Mouse (Mus musculus) lung, postnatal 14 days (tissue): ENCODE data around the gene Map4.

ENCODE experiments used
- DNase-seq: peaks from one replicate; pipeline ENCODE4 v3.0.0; 2021

The Map4 gene

DNA sequence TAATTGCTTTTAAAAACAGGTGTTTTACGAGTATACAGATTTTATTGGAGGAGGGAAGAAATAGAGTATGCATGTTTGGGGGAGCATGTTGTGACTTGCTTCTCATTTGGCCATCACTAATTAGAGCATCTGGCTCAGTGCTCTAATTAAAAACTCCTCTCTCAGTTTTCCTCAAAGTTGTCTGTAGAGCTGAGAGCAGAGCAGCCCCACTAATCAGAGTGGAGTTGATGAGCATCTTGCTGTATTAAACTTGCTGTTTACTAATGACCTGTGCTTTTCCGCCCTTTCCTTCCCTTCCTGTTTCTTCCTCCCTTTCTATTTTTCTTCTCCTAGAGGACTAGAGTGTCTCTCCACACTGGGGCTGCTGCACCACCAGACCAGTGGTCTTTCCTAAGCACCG lies 71.2 kb downstream of the Map4 start:
- DNase-seq = no peak

DNA sequence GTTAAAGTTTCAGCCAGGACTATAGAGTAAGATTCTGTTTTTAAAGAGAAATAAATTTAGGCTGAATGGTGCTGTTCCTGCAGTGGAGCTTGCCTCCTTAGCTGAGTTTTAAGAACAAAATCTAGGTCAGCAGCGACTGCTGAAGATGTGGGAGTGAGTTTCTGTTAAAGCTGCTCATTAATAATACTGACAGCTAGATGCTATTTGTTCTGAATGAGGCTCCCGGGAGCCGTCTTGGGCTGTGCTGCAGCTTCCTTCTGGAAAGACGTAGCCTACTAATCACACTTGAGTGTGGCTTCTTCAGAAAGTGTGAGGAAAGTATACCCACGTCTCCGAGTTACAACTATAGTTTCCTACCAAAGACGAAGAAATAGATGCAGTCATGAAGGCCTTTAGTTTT lies 88.0 kb downstream of the Map4 start:
- no peak for DNase-seq

DNA sequence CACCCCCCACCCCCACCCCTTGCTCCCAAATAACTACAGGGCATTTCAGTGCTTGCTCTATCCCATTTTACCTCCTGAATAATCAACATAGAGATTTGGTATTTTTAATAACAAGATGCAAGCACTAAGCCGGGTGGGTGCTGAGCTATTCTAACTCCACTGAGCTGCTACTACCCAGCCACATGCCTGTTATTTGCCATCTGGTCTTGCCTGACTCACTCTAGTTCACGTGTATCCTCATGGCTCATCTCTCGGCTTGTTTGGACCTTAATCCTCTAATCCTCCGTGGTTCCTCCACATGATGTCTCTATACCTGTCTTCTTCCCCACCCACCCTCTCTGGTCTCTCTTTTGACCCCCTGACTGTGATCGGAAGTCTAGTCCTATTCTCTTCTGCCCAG lies 89.1 kb downstream of the Map4 start:
- DNase-seq = no peak

DNA sequence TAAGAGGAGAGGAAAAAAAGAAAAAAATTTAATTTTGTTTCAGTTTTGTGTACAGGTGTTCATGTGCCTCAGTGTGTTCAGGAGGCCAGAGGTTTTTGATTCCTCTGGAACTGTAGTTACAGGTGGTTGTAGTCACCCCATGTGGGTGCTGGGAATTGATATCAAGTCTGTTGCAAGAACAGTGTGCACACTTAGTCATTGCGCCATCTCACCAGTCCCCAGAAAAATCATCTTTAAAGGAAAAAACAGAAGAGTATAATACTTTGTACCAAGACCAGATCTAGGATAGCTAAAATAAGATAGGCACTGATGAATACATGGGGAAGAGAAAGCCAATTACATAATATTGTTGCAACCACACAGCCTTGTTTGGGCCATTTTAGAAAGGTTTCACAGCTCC lies 90.2 kb downstream of the Map4 start:
- no peak for DNase-seq

DNA sequence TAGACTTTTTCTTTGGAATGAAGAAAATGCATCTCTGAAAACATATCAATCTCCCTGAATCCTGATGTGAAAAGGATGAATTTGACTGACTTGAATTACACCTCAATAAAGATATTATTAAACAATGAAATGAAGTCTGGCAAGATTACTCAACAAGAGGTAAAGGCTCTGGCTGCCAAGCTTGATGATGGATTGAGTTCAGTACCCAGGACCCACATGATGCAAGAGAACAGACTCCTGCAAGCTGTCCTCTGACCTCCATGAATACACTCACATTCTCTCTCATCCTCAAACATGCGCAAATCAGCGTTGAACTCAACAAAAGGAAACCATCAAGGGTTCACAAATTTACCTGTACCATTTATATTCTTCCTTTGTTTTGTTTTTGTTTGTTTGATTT lies 90.9 kb downstream of the Map4 start:
- DNase-seq = no peak

DNA sequence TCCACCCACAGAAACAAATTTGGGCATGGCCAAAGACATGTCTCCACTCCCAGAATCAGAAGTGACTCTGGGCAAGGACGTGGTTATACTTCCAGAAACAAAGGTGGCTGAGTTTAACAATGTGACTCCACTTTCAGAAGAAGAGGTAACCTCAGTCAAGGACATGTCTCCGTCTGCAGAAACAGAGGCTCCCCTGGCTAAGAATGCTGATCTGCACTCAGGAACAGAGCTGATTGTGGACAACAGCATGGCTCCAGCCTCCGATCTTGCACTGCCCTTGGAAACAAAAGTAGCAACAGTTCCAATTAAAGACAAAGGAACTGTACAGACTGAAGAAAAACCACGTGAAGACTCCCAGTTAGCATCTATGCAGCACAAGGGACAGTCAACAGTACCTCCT lies 103.8 kb downstream of the Map4 start:
- no peak for DNase-seq

GRCm38 (mm10) chr9:110037895-110038294 lies 106.6 kb downstream of the Map4 start:
- DNase-seq = no peak

GRCm38 (mm10) chr9:110038485-110038884 lies 107.2 kb downstream of the Map4 start:
- no peak for DNase-seq

DNA sequence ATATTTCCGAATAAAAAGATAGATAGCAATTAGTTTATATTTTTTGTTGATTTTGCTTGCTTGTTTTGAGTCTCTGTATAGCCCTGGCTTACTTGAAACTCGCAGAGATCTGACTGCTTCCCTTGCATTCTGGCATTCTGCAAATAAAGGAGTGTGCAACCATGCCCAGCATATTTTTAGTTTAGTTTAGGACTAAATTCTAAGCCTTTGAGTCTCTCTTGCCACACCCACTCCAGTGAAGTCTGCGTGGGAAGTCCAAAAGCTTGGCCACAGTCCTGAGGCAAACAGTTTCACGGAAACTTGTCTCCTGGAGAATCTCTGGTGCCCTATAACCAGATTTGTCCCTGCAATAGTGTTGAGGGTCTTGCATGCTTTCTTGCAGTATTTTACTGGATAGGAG lies 113.1 kb downstream of the Map4 start:
- no peak for DNase-seq

- no peak for DNase-seq
Measured at GRCm38 (mm10) chr9:110045763-110046377, 114.6 kb downstream of the Map4 start.

GRCm38 (mm10) chr9:110047260-110047659 lies 116.0 kb downstream of the Map4 start:
- no peak for DNase-seq

DNA sequence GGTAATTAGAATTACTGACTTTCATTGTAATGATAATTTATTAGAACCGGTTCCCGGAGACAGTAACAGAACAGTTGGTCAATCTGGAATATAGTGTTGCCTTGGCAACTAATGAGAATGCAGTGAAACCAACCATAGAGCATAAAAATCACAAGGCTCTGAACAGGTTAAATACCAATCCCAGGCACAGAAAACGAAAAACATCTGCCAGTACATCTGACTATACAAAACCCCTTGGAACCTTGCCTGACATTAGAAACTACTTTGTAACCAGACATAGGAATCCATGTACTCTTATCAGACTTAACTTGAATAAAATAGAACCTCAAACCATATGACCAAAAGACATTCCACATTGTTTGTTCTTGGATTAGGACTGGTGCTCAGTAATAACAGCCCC lies 116.6 kb downstream of the Map4 start:
- DNase-seq = no peak

- no peak for DNase-seq
Measured at GRCm38 (mm10) chr9:110051184-110051583, 119.9 kb downstream of the Map4 start.

- DNase-seq = no peak
Measured at GRCm38 (mm10) chr9:110051869-110052661, 120.8 kb downstream of the Map4 start.

DNA sequence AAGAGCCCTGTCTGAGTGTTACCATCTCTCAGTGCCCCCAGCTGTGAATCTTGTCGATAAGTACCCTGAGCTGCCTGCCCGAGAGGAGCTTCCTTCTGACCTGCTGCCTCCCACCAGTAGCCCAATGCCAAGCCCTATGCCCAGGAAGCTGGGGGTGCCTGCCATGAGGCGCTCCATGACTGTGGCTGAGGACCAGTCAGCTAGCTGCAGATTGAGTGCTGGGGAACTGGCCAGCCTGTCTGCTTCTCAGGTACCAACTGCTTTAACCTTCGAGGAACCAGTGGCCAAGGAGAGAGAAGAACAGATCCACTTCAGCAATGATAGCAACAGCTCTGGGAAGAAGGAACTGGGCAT lies 121.7 kb downstream of the Map4 start:
- no peak for DNase-seq

DNA sequence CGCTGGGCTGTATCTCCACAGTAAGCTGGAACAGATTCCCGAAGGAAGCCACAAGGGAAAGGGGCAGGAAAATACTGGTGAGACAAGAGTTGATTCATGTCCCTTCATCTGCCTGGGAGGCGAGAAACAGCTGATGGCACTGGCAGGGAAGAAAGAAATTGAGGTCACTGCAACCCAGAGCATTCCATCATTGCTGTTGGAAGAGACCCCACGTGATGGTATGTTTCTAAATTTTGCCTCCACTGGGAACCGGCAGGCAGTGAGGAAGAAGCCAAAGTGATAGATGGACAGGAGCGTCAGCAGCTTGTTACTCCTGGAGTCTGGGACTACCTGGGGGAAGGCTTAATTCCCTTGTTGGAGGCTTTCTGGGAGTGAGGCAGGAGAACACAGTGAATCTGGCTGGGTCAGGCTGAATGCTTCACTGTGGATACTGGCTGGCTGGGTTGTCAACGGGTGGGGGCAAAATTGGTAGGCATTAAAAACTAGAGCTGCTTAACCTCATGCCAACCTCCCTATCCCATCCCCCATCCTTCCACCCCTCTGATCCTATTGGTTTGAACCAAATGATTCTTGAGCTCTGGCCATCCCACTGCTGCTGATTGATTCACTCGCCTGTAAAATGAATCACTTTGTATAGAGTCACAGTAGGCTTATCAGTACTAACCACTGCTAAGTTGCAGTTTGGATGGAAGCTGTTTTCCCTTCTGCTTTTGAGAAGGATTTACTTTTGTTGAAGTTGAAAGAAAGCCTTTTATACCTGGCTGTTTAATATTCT lies 122.2 kb downstream of the Map4 start:
- no peak for DNase-seq

- no peak for DNase-seq
Measured at GRCm38 (mm10) chr9:110054080-110054421, 122.8 kb downstream of the Map4 start.

- no peak for DNase-seq
Measured at GRCm38 (mm10) chr9:110054781-110055180, 123.5 kb downstream of the Map4 start.

DNA sequence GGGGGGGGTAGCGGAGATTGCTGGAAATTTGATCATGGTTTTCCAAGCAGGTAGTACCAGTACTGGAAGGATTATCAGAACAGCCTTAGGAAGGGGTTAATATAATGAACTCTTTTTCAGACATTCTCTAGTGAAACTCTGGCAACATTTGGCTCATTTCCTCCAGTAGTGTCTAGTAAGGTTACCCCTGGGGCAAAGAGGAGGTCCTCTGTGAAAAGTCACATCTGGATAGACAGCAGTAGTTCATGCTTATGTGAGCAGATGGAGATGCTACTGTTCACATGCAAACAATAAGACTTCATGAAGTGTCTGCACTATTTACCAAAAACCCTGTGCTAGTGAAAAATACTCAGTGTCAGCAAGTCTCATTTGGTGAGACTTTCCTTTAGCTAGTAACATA lies 125.9 kb downstream of the Map4 start:
- no peak for DNase-seq

DNA sequence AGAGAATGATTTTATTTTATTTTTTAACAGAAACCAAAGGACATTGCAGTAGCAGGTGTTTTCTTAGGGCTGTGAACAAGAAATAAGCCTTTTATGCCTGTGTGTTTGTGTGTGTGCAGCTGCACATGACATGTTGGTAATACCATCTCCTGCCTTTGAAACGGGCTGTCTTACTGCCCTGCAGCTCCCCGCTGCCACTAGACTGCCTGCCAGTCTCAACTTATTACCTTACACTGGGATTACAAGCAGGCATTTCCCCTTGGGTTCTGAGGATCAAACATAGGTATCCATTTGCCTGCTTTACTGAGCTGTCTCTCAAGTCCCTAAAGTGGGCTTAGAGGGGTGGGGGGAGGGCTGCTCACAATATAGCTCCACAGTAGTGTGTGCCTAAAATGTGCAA lies 129.5 kb downstream of the Map4 start:
- DNase-seq = no peak

DNA sequence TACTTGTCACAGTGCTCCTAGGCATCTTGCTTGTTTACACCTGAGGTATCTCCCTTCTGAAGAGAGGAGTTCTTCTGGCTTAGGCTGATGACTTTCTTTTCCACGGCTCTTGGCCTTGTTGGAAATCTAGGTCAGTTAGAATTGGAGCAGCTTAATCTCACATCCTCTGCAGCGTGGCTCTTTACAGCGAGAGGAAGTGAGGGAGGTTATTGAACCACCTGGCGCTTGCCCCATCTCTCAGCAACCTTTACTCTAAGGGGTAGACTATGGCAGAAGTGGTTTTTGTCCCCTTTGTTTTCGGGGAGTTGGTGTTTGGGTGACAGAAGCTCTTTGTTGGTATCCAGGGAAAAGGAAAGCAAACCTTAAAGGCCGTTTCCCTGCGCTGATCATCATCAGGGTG lies 131.1 kb downstream of the Map4 start:
- DNase-seq = no peak

GRCm38 (mm10) chr9:110062861-110063260 lies 131.6 kb downstream of the Map4 start:
- DNase-seq = no peak

DNA sequence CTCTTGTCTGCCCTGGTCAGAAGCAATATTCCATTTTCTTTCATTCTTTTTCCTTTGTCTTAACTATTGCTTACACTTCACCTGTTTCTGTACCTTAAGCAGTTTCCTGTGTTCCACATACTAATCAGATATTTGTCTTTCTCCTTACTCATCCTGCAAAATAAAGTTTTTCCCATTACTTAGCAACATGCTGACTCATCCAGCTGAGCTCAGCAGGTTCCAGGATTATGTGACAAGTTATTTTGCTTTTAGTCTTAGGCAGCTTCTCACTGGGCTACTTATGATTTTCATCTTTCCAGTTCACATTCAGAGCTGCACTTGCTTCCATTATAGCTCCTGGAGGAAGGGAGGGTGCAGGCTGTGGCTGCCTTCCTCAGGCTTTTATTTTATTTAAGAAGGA lies 133.4 kb downstream of the Map4 start:
- DNase-seq = no peak

- DNase-seq = no peak
Measured at GRCm38 (mm10) chr9:110068745-110069144, 137.5 kb downstream of the Map4 start.
